Mouse (Mus musculus): Measurements from ENCODE around the gene Sgcd. TPM values are rescaled to one million over a fixed set of nuclear protein-coding genes. Genes with fewer than 3 reads are reported as not detected.
A peak's percentile ranks its signal among the peaks of the same experiment; 100 is the strongest.
"Not testable (repeated sequence)": the region's sequence is repeated elsewhere in the genome, so short reads cannot be mapped to it uniquely, and the experiment has no call there.

The Sgcd gene
- polyA plus RNA-seq, 1 experiment from 2014 or later: 4.8 TPM

GRCm38 (mm10) chr11:47833283-47833682 is 155.5 kb downstream of the Sgcd start:
- no peak overlapping the region for H3K4me3 ChIP-seq (ENCODE audit: low read length)
- H3K27me3 ChIP-seq (replicated peaks; ENCODE audit: control insufficient read depth, insufficient read depth, low read length): no peaks in the 10 kb centered on the region
- no peaks in the 10 kb centered on the region for H3K9me3 ChIP-seq (ENCODE audit: control insufficient read depth, low read length)
- H3K27ac ChIP-seq (ENCODE audit: low read depth, low read length): no peak overlapping the region
- no peaks in the 10 kb centered on the region for H3K36me3 ChIP-seq (ENCODE audit: control insufficient read depth, insufficient read depth, low read length)
- no peak for ATAC-seq
- 76% methylated on average over 4 of the region's 4 CpGs for WGBS
- no peak overlapping the region for H3K4me2 ChIP-seq (ENCODE audit: low read length)
- H3K9ac ChIP-seq (ENCODE audit: low read depth, low read length): no peak overlapping the region
- H3K4me1 ChIP-seq (ENCODE audit: control insufficient read depth, insufficient read depth, low read depth, low read length): no peaks in the 10 kb centered on the region

- no peaks in the 10 kb centered on the region for H3K9me3 ChIP-seq (ENCODE audit: control insufficient read depth, low read length)
Measured at GRCm38 (mm10) chr11:47810307-47810706, 178.5 kb downstream of the Sgcd start.

GRCm38 (mm10) chr11:47804101-47804715 is 184.6 kb downstream of the Sgcd start:
- H3K36me3 ChIP-seq (ENCODE audit: control insufficient read depth, insufficient read depth, low read length): no peaks in the 10 kb centered on the region
- WGBS: 83% methylated on average over 6 of the region's 6 CpGs
- ATAC-seq: no peak
- no peak overlapping the region for H3K4me3 ChIP-seq (ENCODE audit: low read length)
- H3K4me2 ChIP-seq (ENCODE audit: low read length): no peak overlapping the region
- H3K4me1 ChIP-seq (ENCODE audit: control insufficient read depth, insufficient read depth, low read depth, low read length): no peaks in the 10 kb centered on the region
- no peak overlapping the region for H3K9ac ChIP-seq (ENCODE audit: low read depth, low read length)
- no peaks in the 10 kb centered on the region for H3K27me3 ChIP-seq (replicated peaks; ENCODE audit: control insufficient read depth, insufficient read depth, low read length)
- H3K9me3 ChIP-seq (ENCODE audit: control insufficient read depth, low read length): no peaks in the 10 kb centered on the region
- no peak overlapping the region for H3K27ac ChIP-seq (ENCODE audit: low read depth, low read length)

More at GRCm38 (mm10) chr11:47810307-47810706, 178.5 kb downstream of the Sgcd start:
- Histone ChIP-seq H3K4me3 (ENCODE audit: low read length) (no peak overlapping the region), H3K4me2 (ENCODE audit: low read length) (no peak overlapping the region), H3K27me3 (replicated peaks; ENCODE audit: control insufficient read depth, insufficient read depth, low read length) (no peaks in the 10 kb centered on the region), H3K4me1 (ENCODE audit: control insufficient read depth, insufficient read depth, low read depth, low read length) (no peaks in the 10 kb centered on the region), H3K9ac (ENCODE audit: low read depth, low read length) (no peak overlapping the region), H3K27ac (ENCODE audit: low read depth, low read length) (no peak overlapping the region), H3K36me3 (ENCODE audit: control insufficient read depth, insufficient read depth, low read length) (no peaks in the 10 kb centered on the region)
- ATAC-seq: no peak

GRCm38 (mm10) chr11:47777916-47778226 is 210.9 kb downstream of the Sgcd start:
- no peak overlapping the region for H3K27ac ChIP-seq (ENCODE audit: low read depth, low read length)
- H3K27me3 ChIP-seq (replicated peaks; ENCODE audit: control insufficient read depth, insufficient read depth, low read length): no peaks in the 10 kb centered on the region
- H3K4me2 ChIP-seq (ENCODE audit: low read length): no peak overlapping the region
- ATAC-seq: no peak
- no peak overlapping the region for H3K9ac ChIP-seq (ENCODE audit: low read depth, low read length)
- H3K4me1 ChIP-seq (ENCODE audit: control insufficient read depth, insufficient read depth, low read depth, low read length): no peaks in the 10 kb centered on the region; the same call in 1 of the 2 replicates
- H3K4me3 ChIP-seq (ENCODE audit: low read length): no peak overlapping the region
- WGBS: 40% methylated on average over 4 of the region's 4 CpGs
- no peaks in the 10 kb centered on the region for H3K9me3 ChIP-seq (ENCODE audit: control insufficient read depth, low read length)
- H3K36me3 ChIP-seq (ENCODE audit: control insufficient read depth, insufficient read depth, low read length): no peaks in the 10 kb centered on the region

DNA sequence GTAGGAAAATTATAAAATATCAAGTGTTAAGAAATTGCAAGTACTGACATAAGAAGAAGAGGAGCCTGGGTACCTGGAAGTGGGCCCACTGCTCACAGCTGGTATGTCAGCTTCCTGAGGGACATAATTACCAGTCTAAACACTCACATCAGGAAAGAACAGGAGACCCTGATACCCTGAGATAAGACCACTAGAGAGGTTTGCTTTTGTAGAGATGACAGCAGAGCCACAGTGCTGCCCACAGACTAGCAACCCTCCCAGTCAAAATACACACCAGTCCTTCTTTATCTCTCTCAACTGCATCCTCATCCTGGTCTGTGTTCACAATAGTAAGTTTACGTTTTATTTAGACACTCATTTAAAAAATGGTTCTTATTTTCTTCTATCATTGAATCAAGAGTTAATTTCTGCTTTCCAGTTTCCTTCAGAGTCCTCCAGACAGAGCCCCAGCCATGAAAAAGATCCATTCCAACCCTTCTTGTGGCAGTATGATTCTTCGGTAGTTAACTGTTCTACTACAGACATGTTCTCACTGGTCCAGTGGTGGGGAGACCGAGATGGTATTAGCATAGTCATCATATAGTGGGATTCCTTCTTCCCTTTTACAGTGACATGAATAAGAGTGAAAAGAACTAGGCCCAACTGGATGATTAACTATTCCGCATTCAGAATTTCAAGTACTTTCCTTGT is 211.4 kb downstream of the Sgcd start:
- H3K4me2 ChIP-seq (ENCODE audit: low read length): no peak overlapping the region
- no peaks in the 10 kb centered on the region for H3K36me3 ChIP-seq (ENCODE audit: control insufficient read depth, insufficient read depth, low read length)
- H3K27ac ChIP-seq (ENCODE audit: low read depth, low read length): no peak overlapping the region
- no peaks in the 10 kb centered on the region for H3K27me3 ChIP-seq (replicated peaks; ENCODE audit: control insufficient read depth, insufficient read depth, low read length)
- WGBS: 77% methylated on average over 4 of the region's 4 CpGs
- H3K4me1 ChIP-seq (ENCODE audit: control insufficient read depth, insufficient read depth, low read depth, low read length): no peaks in the 10 kb centered on the region; the same call in 1 of the 2 replicates
- H3K9ac ChIP-seq (ENCODE audit: low read depth, low read length): no peak overlapping the region
- H3K4me3 ChIP-seq (ENCODE audit: low read length): no peak overlapping the region
- no peaks in the 10 kb centered on the region for H3K9me3 ChIP-seq (ENCODE audit: control insufficient read depth, low read length)
- no peak for ATAC-seq

DNA sequence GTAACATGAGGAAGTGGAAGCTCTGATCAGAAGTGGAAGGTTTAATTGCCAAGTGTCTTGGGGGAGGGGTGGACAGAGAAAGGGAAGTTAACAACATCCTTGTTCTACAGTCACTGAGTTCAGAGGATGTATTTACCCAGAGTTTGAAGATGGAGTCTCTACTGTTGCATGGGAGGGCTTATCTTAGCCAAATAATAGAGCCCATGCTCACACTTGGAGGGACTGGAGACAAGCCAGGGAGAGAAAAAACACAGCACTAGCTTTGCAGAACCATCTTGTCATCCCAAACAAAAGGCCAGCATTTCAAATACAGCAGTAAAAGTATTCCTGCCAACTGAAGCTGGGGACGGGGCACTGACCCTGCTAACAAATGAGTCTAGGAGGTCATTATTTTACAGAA is 212.8 kb downstream of the Sgcd start:
- Histone ChIP-seq H3K9me3 (ENCODE audit: control insufficient read depth, low read length) (no peaks in the 10 kb centered on the region), H3K4me3 (ENCODE audit: low read length) (no peak overlapping the region), H3K4me2 (ENCODE audit: low read length) (no peak overlapping the region), H3K9ac (ENCODE audit: low read depth, low read length) (no peak overlapping the region), H3K4me1 (ENCODE audit: control insufficient read depth, insufficient read depth, low read depth, low read length) (no peaks in the 10 kb centered on the region; the same call in 1 of the 2 replicates), H3K36me3 (ENCODE audit: control insufficient read depth, insufficient read depth, low read length) (no peaks in the 10 kb centered on the region), H3K27me3 (replicated peaks; ENCODE audit: control insufficient read depth, insufficient read depth, low read length) (no peaks in the 10 kb centered on the region), H3K27ac (ENCODE audit: low read depth, low read length) (no peak overlapping the region)
- peak; percentile 54 for ATAC-seq
- 33% methylated on average over 1 of the region's 1 CpGs for WGBS

DNA sequence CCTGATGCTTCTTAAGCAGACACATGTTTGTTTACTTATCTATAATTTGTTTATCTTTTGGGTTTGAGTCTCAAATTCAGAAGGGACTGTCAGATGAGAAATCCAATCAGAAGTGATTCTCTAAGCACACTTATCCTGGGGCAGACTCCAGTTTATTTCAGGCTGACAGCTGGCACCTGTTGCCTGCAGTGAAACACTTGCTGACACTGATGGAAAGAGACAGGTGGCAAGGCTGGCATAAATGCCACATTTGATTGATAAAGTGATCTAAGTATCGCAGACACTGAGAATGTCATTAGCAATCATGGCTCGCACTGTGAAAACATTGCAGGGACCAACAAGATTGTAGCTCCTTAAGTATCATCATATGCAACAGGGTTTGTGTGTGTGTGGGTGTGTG is 222.9 kb downstream of the Sgcd start:
- Histone ChIP-seq H3K9ac (ENCODE audit: low read depth, low read length) (no peak overlapping the region), H3K27me3 (replicated peaks; ENCODE audit: control insufficient read depth, insufficient read depth, low read length) (no peaks in the 10 kb centered on the region), H3K36me3 (ENCODE audit: control insufficient read depth, insufficient read depth, low read length) (no peaks in the 10 kb centered on the region), H3K4me1 (ENCODE audit: control insufficient read depth, insufficient read depth, low read depth, low read length) (no peaks in the 10 kb centered on the region), H3K27ac (ENCODE audit: low read depth, low read length) (no peak overlapping the region), H3K4me2 (ENCODE audit: low read length) (no peak overlapping the region), H3K4me3 (ENCODE audit: low read length) (no peak overlapping the region), H3K9me3 (ENCODE audit: control insufficient read depth, low read length) (no peaks in the 10 kb centered on the region)
- no peak for ATAC-seq
- WGBS: 66% methylated on average over 2 of the region's 2 CpGs

DNA sequence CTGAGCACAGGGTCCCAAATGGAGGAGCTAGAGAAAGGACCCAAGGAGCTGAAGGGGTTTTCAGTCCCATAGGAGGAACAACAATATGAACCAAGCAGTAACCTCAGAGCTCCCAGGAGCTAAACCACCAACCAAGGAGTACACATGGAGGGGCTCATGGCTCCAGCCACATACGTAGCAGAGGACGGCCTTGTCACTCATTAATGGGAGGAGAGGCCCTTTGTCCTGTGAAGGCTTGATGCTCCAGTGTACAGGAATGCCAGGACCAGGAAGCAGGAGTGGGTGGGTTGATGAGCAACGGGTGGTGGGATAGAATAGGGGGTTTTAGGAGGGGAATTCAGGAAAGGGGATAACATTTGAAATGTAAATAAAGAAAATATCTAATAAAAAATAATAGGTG is 225.2 kb downstream of the Sgcd start:
- not testable (repeated sequence) for H3K4me1 ChIP-seq (ENCODE audit: control insufficient read depth, insufficient read depth, low read depth, low read length); H3K27ac ChIP-seq (ENCODE audit: low read depth, low read length); H3K9ac ChIP-seq (ENCODE audit: low read depth, low read length); H3K9me3 ChIP-seq (ENCODE audit: control insufficient read depth, low read length); H3K36me3 ChIP-seq (ENCODE audit: control insufficient read depth, insufficient read depth, low read length); H3K4me3 ChIP-seq (ENCODE audit: low read length); H3K4me2 ChIP-seq (ENCODE audit: low read length); H3K27me3 ChIP-seq (replicated peaks; ENCODE audit: control insufficient read depth, insufficient read depth, low read length); ATAC-seq
- 87% methylated on average over 3 of the region's 3 CpGs for WGBS

GRCm38 (mm10) chr11:47759015-47759414 is 229.8 kb downstream of the Sgcd start:
- no peaks in the 10 kb centered on the region for H3K9me3 ChIP-seq (ENCODE audit: control insufficient read depth, low read length)
- no peak overlapping the region for H3K27ac ChIP-seq (ENCODE audit: low read depth, low read length)
- no peaks in the 10 kb centered on the region for H3K36me3 ChIP-seq (ENCODE audit: control insufficient read depth, insufficient read depth, low read length)
- WGBS: 86% methylated on average over 4 of the region's 4 CpGs
- H3K4me1 ChIP-seq (ENCODE audit: control insufficient read depth, insufficient read depth, low read depth, low read length): no peaks in the 10 kb centered on the region
- H3K4me3 ChIP-seq (ENCODE audit: low read length): no peak overlapping the region
- no peak overlapping the region for H3K4me2 ChIP-seq (ENCODE audit: low read length)
- no peak overlapping the region for H3K9ac ChIP-seq (ENCODE audit: low read depth, low read length)
- no peaks in the 10 kb centered on the region for H3K27me3 ChIP-seq (replicated peaks; ENCODE audit: control insufficient read depth, insufficient read depth, low read length)
- no peak for ATAC-seq
